11 mouse cellular contexts compared by ENCODE assay signal in the genomic region with DNA sequence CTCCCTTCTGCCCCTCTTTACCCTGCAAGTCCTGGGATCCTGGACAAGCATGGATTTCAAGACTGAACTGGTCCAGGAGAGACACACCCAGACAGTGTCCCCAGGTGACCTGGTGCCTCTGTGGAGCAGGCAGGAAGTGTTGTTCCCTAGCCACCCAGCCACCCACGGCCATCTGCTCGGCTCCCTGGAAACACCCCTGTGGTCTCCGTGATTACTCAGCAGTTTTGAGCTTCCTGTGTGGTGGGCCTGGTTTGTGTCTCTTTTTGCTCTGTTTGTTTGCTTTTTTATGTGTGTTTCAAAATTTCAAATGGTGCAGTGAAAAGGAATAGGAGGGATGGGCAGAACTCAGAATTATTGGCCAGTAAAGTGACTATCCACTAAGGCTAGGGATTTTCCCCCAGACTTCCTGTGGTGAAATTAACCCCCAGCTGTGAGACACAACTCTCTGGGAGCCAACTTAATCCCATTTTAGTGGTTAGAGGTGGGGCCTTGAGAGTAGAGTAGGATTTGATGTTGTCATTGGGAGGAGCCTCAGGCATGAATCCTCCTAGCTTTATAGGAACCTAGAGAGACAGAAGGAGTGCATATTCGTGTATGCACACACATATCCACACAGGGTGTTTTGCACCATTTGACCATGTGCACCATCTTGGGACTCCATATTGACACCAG. TPM values are rescaled to one million over a fixed set of nuclear protein-coding genes. Genes with fewer than 3 reads are reported as not detected.
DNase-seq lines count a peak whose midpoint lies in the region; ATAC-seq lines count a peak whose summit lies in the region.
"Had no signal": no experiment of that assay in that cellular context is flagged by ENCODE, and none has a peak within 500 bp of the region (broad histone marks: within the 10 kb centered on the region; RNA-seq: fewer than 3 reads in every experiment).

No protein-coding gene starts in this region.

- H3K27me3 ChIP-seq in embryonic facial prominence, embryonic 14.5 days (replicated peaks; ENCODE audit: control insufficient read depth, insufficient read depth, low read length), result no peaks in the 10 kb centered on the region
- H3K27me3 ChIP-seq in embryonic facial prominence, embryonic 10.5 days (replicated peaks; ENCODE audit: low read depth, poor library complexity, severe bottlenecking), result no peaks in the 10 kb centered on the region
- H3K27me3 ChIP-seq: liver, embryonic 15.5 days had no signal

- H3K4me2 ChIP-seq in embryonic facial prominence, embryonic 14.5 days (ENCODE audit: low read depth, low read length), result no peak overlapping the region
- H3K4me2 ChIP-seq: heart, embryonic 11.5 days; liver, embryonic 15.5 days had no signal

- WGBS in embryonic facial prominence, embryonic 14.5 days, result 53% methylated on average over 4 of the region's 4 CpGs
- whole genome bisulfite sequencing in embryonic facial prominence, embryonic 10.5 days, result 58% methylated on average over 4 of the region's 4 CpGs

- no peaks in the 10 kb centered on the region for H3K4me1 ChIP-seq in embryonic facial prominence, embryonic 14.5 days (ENCODE audit: control insufficient read depth, insufficient read depth, low read length)
- no peaks in the 10 kb centered on the region for H3K4me1 ChIP-seq in embryonic facial prominence, embryonic 10.5 days
- H3K4me1 ChIP-seq: liver, embryonic 15.5 days had no signal

- H3K9ac ChIP-seq in embryonic facial prominence, embryonic 14.5 days (ENCODE audit: low read depth, low read length), result no peak overlapping the region
- H3K9ac ChIP-seq: liver, embryonic 15.5 days had no signal

- peak; percentile 9 for DNase-seq in embryonic facial prominence, embryonic 14.5 days (ENCODE audit: low spot score)
- no peak for DNase-seq in embryonic facial prominence, embryonic 10.5 days (ENCODE audit: low spot score)
- peak; percentile 44 for DNase-seq in ES-CJ7 (ENCODE audit: low read depth, low spot score)
- DNase-seq in frontal cortex, postnatal 25 days (ENCODE audit: low spot score in 2 of 2), result peak; percentile 4 to 10
- DNase-seq in spleen, postnatal 36 days (ENCODE audit: low spot score in 2 of 2), result no peak
- DNase-seq in cerebellum, adult 11-12 months, result no peak
- DNase-seq: kidney, adult 8-10 months had no signal

- ATAC-seq in embryonic facial prominence, embryonic 14.5 days (ENCODE audit: low read depth), result no peak
- peak; percentile 63 for ATAC-seq in megakaryocyte-erythroid progenitor cell, adult 5-6 weeks (replicated peaks; ENCODE audit: low FRiP score, low TSS enrichment, poor library complexity, severe bottlenecking)
- ATAC-seq in inflammation-experienced regulatory T-cells, adult 6 months, result no peak

- H3K9me3 ChIP-seq in embryonic facial prominence, embryonic 14.5 days (ENCODE audit: control insufficient read depth, low read length), result no peaks in the 10 kb centered on the region
- H3K9me3 ChIP-seq in embryonic facial prominence, embryonic 10.5 days, result no peaks in the 10 kb centered on the region
- H3K9me3 ChIP-seq: liver, embryonic 15.5 days had no signal

- H3K36me3 ChIP-seq in embryonic facial prominence, embryonic 14.5 days (ENCODE audit: control insufficient read depth, insufficient read depth, low read length), result no peaks in the 10 kb centered on the region
- no peaks in the 10 kb centered on the region for H3K36me3 ChIP-seq in embryonic facial prominence, embryonic 10.5 days (replicated peaks)
- H3K36me3 ChIP-seq: liver, embryonic 15.5 days had no signal

- no peak overlapping the region for H3K4me3 ChIP-seq in embryonic facial prominence, embryonic 14.5 days (ENCODE audit: low read depth, low read length)
- H3K4me3 ChIP-seq in embryonic facial prominence, embryonic 10.5 days, result no peak overlapping the region
- H3K4me3 ChIP-seq: liver, embryonic 15.5 days had no signal

- H3K27ac ChIP-seq in embryonic facial prominence, embryonic 14.5 days (replicated peaks; ENCODE audit: low read depth, low read length), result 0 out of 2 replicates have a peak overlapping the region, but pooled peaks have one; percentile 28
- H3K27ac ChIP-seq in embryonic facial prominence, embryonic 10.5 days (replicated peaks), result no peak overlapping the region
- H3K27ac ChIP-seq: liver, embryonic 15.5 days had no signal

RNA-seq across cellular contexts. Expression of gene Fam20c, which starts 59.7 kb away (rescaled TPM):
- 13.0 and 16.7 TPM in 2 replicates for polyA plus RNA-seq in embryonic facial prominence, embryonic 14.5 days (2014; fragmentation: Nextera tagmentation; extraction: Ambion mirVana)
- 4.4 and 4.6 TPM in 2 replicates for polyA plus RNA-seq in embryonic facial prominence, embryonic 10.5 days (2016; fragmentation: Nextera tagmentation; extraction: Ambion mirVana)
- not detected in 2 replicates for total RNA-seq in megakaryocyte-erythroid progenitor cell, adult 5-6 weeks (2014; fragmentation: Nextera tagmentation)
- total RNA-seq in megakaryocyte-erythroid progenitor cell, adult 5-6 weeks (2017), result 0.38 TPM in 1 of 2 replicates, not detected in the other
- not detected for polyA plus RNA-seq in inflammation-experienced regulatory T-cells, adult 6 months (2017; shearing (Covaris generic))

Comparison
In these comparisons a context has a peak if more than half of its experiments do, and no peak if none do; other contexts are left out.
1. DNase-seq: peak in embryonic facial prominence, embryonic 14.5 days (single experiment), ES-CJ7 (single experiment) and frontal cortex, postnatal 25 days (2 of 2); none in embryonic facial prominence, embryonic 10.5 days (single experiment), spleen, postnatal 36 days (0 of 2) and cerebellum, adult 11-12 months (single experiment).